Mouse (Mus musculus): ENCODE measurements around the gene Rad54l2. TPM values are rescaled to one million over a fixed set of nuclear protein-coding genes. Genes with fewer than 3 reads are reported as not detected.

Gene Rad54l2
- polyA plus RNA-seq, 1 experiment from 2014 or later, result 9.0 TPM

- ATAC-seq (replicated peaks), result no peak
- H3K27me3 ChIP-seq (replicated peaks), result no peaks in the 10 kb centered on the region
- no peaks in the 10 kb centered on the region for H3K9me3 ChIP-seq
- no peak overlapping the region for H3K4me3 ChIP-seq
- H3K36me3 ChIP-seq (replicated peaks), result no peaks in the 10 kb centered on the region
- no peaks in the 10 kb centered on the region for H3K4me1 ChIP-seq
- no peak overlapping the region for H3K27ac ChIP-seq
- 94% methylated on average over 2 of the region's 2 CpGs for WGBS
- H3K9ac ChIP-seq, result no peak overlapping the region
- H3K4me2 ChIP-seq, result no peak overlapping the region
Observed at GRCm38 (mm10) chr9:106738199-106738985, 50.6 kb downstream of the Rad54l2 start.

GRCm38 (mm10) chr9:106733690-106734089 lies 55.3 kb downstream of the Rad54l2 start:
- H3K27ac ChIP-seq, result no peak overlapping the region
- no peaks in the 10 kb centered on the region for H3K4me1 ChIP-seq
- no peak for ATAC-seq (replicated peaks)
- H3K9ac ChIP-seq, result no peak overlapping the region
- WGBS, result 72% methylated on average over 2 of the region's 2 CpGs
- no peaks in the 10 kb centered on the region for H3K9me3 ChIP-seq
- H3K27me3 ChIP-seq (replicated peaks), result no peaks in the 10 kb centered on the region
- no peaks in the 10 kb centered on the region for H3K36me3 ChIP-seq (replicated peaks)
- no peak overlapping the region for H3K4me2 ChIP-seq
- H3K4me3 ChIP-seq, result no peak overlapping the region

- no peaks in the 10 kb centered on the region for H3K27me3 ChIP-seq (replicated peaks)
- H3K4me2 ChIP-seq, result no peak overlapping the region
- H3K4me3 ChIP-seq, result no peak overlapping the region
- WGBS, result 91% methylated on average over 2 of the region's 2 CpGs
- H3K36me3 ChIP-seq (replicated peaks), result no peaks in the 10 kb centered on the region
- ATAC-seq (replicated peaks), result no peak
- H3K9me3 ChIP-seq, result no peaks in the 10 kb centered on the region
- no peak overlapping the region for H3K9ac ChIP-seq
- no peaks in the 10 kb centered on the region for H3K4me1 ChIP-seq
- H3K27ac ChIP-seq, result no peak overlapping the region
Observed at GRCm38 (mm10) chr9:106729416-106729815, 59.6 kb downstream of the Rad54l2 start.

GRCm38 (mm10) chr9:106726891-106727290 lies 62.1 kb downstream of the Rad54l2 start:
- no peak overlapping the region for H3K9ac ChIP-seq
- H3K4me3 ChIP-seq, result no peak overlapping the region
- no peak overlapping the region for H3K4me2 ChIP-seq
- no peak overlapping the region for H3K27ac ChIP-seq
- no peaks in the 10 kb centered on the region for H3K9me3 ChIP-seq
- H3K4me1 ChIP-seq, result no peaks in the 10 kb centered on the region
- H3K36me3 ChIP-seq (replicated peaks), result no peaks in the 10 kb centered on the region; the same call in 1 of the 2 replicates
- ATAC-seq (replicated peaks), result no peak
- 87% methylated on average over 1 of the region's 1 CpGs for WGBS
- H3K27me3 ChIP-seq (replicated peaks), result no peaks in the 10 kb centered on the region

GRCm38 (mm10) chr9:106725435-106725834 lies 63.6 kb downstream of the Rad54l2 start:
- H3K4me2 ChIP-seq, result no peak overlapping the region
- H3K27me3 ChIP-seq (replicated peaks), result no peaks in the 10 kb centered on the region
- ATAC-seq (replicated peaks), result no peak
- no peak overlapping the region for H3K9ac ChIP-seq
- no peaks in the 10 kb centered on the region; the same call in 1 of the 2 replicates for H3K36me3 ChIP-seq (replicated peaks)
- WGBS, result 97% methylated on average over 2 of the region's 2 CpGs
- H3K4me3 ChIP-seq, result no peak overlapping the region
- no peaks in the 10 kb centered on the region for H3K4me1 ChIP-seq
- no peak overlapping the region for H3K27ac ChIP-seq
- no peaks in the 10 kb centered on the region for H3K9me3 ChIP-seq

GRCm38 (mm10) chr9:106724864-106725263 lies 64.1 kb downstream of the Rad54l2 start:
- no peaks in the 10 kb centered on the region; the same call in 1 of the 2 replicates for H3K36me3 ChIP-seq (replicated peaks)

GRCm38 (mm10) chr9:106716729-106717128 lies 72.3 kb downstream of the Rad54l2 start:
- Histone ChIP-seq H3K4me1 (no peaks in the 10 kb centered on the region), H3K4me2 (no peak overlapping the region), H3K4me3 (no peak overlapping the region), H3K27me3 (replicated peaks) (no peaks in the 10 kb centered on the region), H3K9me3 (no peaks in the 10 kb centered on the region), H3K36me3 (replicated peaks) (peaks cover 35% of the 10 kb centered on the region), H3K27ac (no peak overlapping the region), H3K9ac (no peak overlapping the region)
- WGBS, result 92% methylated on average over 4 of the region's 4 CpGs
- ATAC-seq (replicated peaks), result no peak

More at GRCm38 (mm10) chr9:106724864-106725263, 64.1 kb downstream of the Rad54l2 start:
- ATAC-seq (replicated peaks), result no peak
- no peaks in the 10 kb centered on the region for H3K4me1 ChIP-seq
- no peaks in the 10 kb centered on the region for H3K27me3 ChIP-seq (replicated peaks)
- no peak overlapping the region for H3K4me3 ChIP-seq
- H3K9ac ChIP-seq, result no peak overlapping the region
- no peaks in the 10 kb centered on the region for H3K9me3 ChIP-seq
- no peak overlapping the region for H3K27ac ChIP-seq
- H3K4me2 ChIP-seq, result no peak overlapping the region
- WGBS, result 85% methylated on average over 1 of the region's 1 CpGs

- no peaks in the 10 kb centered on the region for H3K9me3 ChIP-seq
- H3K4me2 ChIP-seq, result no peak overlapping the region
- no peaks in the 10 kb centered on the region for H3K4me1 ChIP-seq
- H3K27ac ChIP-seq, result no peak overlapping the region
- no peaks in the 10 kb centered on the region for H3K27me3 ChIP-seq (replicated peaks)
- H3K9ac ChIP-seq, result no peak overlapping the region
- H3K4me3 ChIP-seq, result no peak overlapping the region
- peaks cover 35% of the 10 kb centered on the region for H3K36me3 ChIP-seq (replicated peaks)
- WGBS, result 99% methylated on average over 2 of the region's 2 CpGs
- no peak for ATAC-seq (replicated peaks)
Observed at GRCm38 (mm10) chr9:106716232-106716631, 72.8 kb downstream of the Rad54l2 start.

- Histone ChIP-seq H3K4me1 (no peaks in the 10 kb centered on the region), H3K36me3 (replicated peaks) (peaks cover 42% of the 10 kb centered on the region), H3K27ac (no peak overlapping the region), H3K4me2 (no peak overlapping the region), H3K9me3 (no peaks in the 10 kb centered on the region), H3K27me3 (replicated peaks) (no peaks in the 10 kb centered on the region), H3K9ac (no peak overlapping the region), H3K4me3 (no peak overlapping the region)
- no peak for ATAC-seq (replicated peaks)
- 92% methylated on average over 2 of the region's 2 CpGs for WGBS
Observed at GRCm38 (mm10) chr9:106712470-106712869, 76.5 kb downstream of the Rad54l2 start.

GRCm38 (mm10) chr9:106692973-106693481 lies 96.0 kb downstream of the Rad54l2 start:
- Histone ChIP-seq H3K4me3 (no peak overlapping the region), H3K4me1 (no peaks in the 10 kb centered on the region), H3K27me3 (replicated peaks) (no peaks in the 10 kb centered on the region), H3K9me3 (no peaks in the 10 kb centered on the region), H3K4me2 (no peak overlapping the region), H3K27ac (no peak overlapping the region), H3K36me3 (replicated peaks) (peaks cover 15% of the 10 kb centered on the region), H3K9ac (no peak overlapping the region)
- WGBS, result 86% methylated on average over 11 of the region's 11 CpGs
- ATAC-seq (replicated peaks), result no peak

GRCm38 (mm10) chr9:106688834-106689233 lies 100.2 kb downstream of the Rad54l2 start:
- Histone ChIP-seq H3K27ac (no peak overlapping the region), H3K27me3 (replicated peaks) (no peaks in the 10 kb centered on the region), H3K9ac (no peak overlapping the region), H3K4me1 (peaks cover 16% of the 10 kb centered on the region), H3K9me3 (no peaks in the 10 kb centered on the region), H3K36me3 (replicated peaks) (peaks cover 9% of the 10 kb centered on the region), H3K4me2 (no peak overlapping the region), H3K4me3 (no peak overlapping the region)
- WGBS, result 86% methylated on average over 8 of the region's 8 CpGs
- no peak for ATAC-seq (replicated peaks)

GRCm38 (mm10) chr9:106686983-106687650 lies 101.9 kb downstream of the Rad54l2 start:
- no peaks in the 10 kb centered on the region for H3K27me3 ChIP-seq (replicated peaks)
- no peaks in the 10 kb centered on the region for H3K9me3 ChIP-seq
- WGBS, result 37% methylated on average over 8 of the region's 8 CpGs
- no peak overlapping the region for H3K4me2 ChIP-seq
- no peak overlapping the region for H3K4me3 ChIP-seq
- H3K9ac ChIP-seq, result no peak overlapping the region
- no peaks in the 10 kb centered on the region for H3K36me3 ChIP-seq (replicated peaks)
- H3K4me1 ChIP-seq, result peaks cover 16% of the 10 kb centered on the region
- ATAC-seq (replicated peaks), result 0 out of 2 replicates have a peak, but pooled peaks have one; percentile 34
- no peak overlapping the region for H3K27ac ChIP-seq
